8 mouse cellular contexts compared by ENCODE assay signal in genomic region chr10:13018510-13018909, GRCm38 (mm10). TPM values are rescaled to one million over a fixed set of nuclear protein-coding genes. Genes with fewer than 3 reads are reported as not detected.
DNase-seq lines count a peak whose midpoint lies in the region; ATAC-seq and TF ChIP-seq lines count a peak whose summit lies in the region.

No protein-coding gene starts in this region.

- no peak overlapping the region for H3K27ac ChIP-seq in intestine, postnatal 0 days (ENCODE audit: low read depth, low read length)
- H3K27ac ChIP-seq in intestine, embryonic 15.5 days, result no peak overlapping the region
- no peak overlapping the region for H3K27ac ChIP-seq in embryonic facial prominence, embryonic 11.5 days (replicated peaks; ENCODE audit: low read depth, low read length)
- no peak overlapping the region for H3K27ac ChIP-seq in limb, embryonic 13.5 days

- TF ChIP-seq CTCF in intestine, postnatal 0 days (IDR thresholded peaks at IDR 0.05; ENCODE audit: low read depth), result peak; percentile 83

- H3K4me2 ChIP-seq in intestine, postnatal 0 days (replicated peaks; ENCODE audit: low read depth), result no peak overlapping the region
- H3K4me2 ChIP-seq in intestine, embryonic 15.5 days (replicated peaks), result no peak overlapping the region
- H3K4me2 ChIP-seq in embryonic facial prominence, embryonic 11.5 days (ENCODE audit: low read depth, low read length), result no peak overlapping the region
- no peak overlapping the region for H3K4me2 ChIP-seq in limb, embryonic 13.5 days (replicated peaks)

- no peak overlapping the region for H3K4me3 ChIP-seq in intestine, postnatal 0 days (ENCODE audit: low read depth, low read length)
- no peak overlapping the region for H3K4me3 ChIP-seq in intestine, embryonic 15.5 days (replicated peaks)
- no peak overlapping the region for H3K4me3 ChIP-seq in embryonic facial prominence, embryonic 11.5 days (ENCODE audit: low read depth, low read length)
- H3K4me3 ChIP-seq in limb, embryonic 13.5 days, result no peak overlapping the region

- no peaks in the 10 kb centered on the region for H3K4me1 ChIP-seq in intestine, postnatal 0 days (replicated peaks; ENCODE audit: control insufficient read depth, insufficient read depth, low read length)
- H3K4me1 ChIP-seq in intestine, embryonic 15.5 days (replicated peaks), result 0 out of 2 replicates have a peak, but pooled peaks cover 4% of the 10 kb centered on the region
- no peaks in the 10 kb centered on the region for H3K4me1 ChIP-seq in embryonic facial prominence, embryonic 11.5 days (ENCODE audit: control insufficient read depth, insufficient read depth, low read length)
- no peaks in the 10 kb centered on the region for H3K4me1 ChIP-seq in limb, embryonic 13.5 days

- no peak for ATAC-seq in intestine, postnatal 0 days
- ATAC-seq in intestine, embryonic 15.5 days, result no peak
- ATAC-seq in embryonic facial prominence, embryonic 11.5 days (replicated peaks; ENCODE audit: insufficient number of reproducible peaks, low FRiP score, low TSS enrichment, low read depth), result no peak
- ATAC-seq in limb, embryonic 13.5 days (ENCODE audit: low FRiP score, low read depth), result 0 out of 2 replicates have a peak, but pooled peaks have one; percentile 24
- ATAC-seq in erythroid progenitor cell, adult 5-6 weeks (replicated peaks; ENCODE audit: low FRiP score, poor library complexity, severe bottlenecking), result no peak

- WGBS in intestine, postnatal 0 days, result 64% methylated on average over 7 of the region's 7 CpGs
- WGBS in intestine, embryonic 15.5 days, result 65% methylated on average over 7 of the region's 7 CpGs
- WGBS in embryonic facial prominence, embryonic 11.5 days, result 62% methylated on average over 7 of the region's 7 CpGs
- WGBS in limb, embryonic 13.5 days, result 60% methylated on average over 7 of the region's 7 CpGs

- no peak overlapping the region for H3K9ac ChIP-seq in intestine, postnatal 0 days (ENCODE audit: low read depth, low read length)
- H3K9ac ChIP-seq in intestine, embryonic 15.5 days, result no peak overlapping the region
- H3K9ac ChIP-seq in embryonic facial prominence, embryonic 11.5 days (replicated peaks; ENCODE audit: low read length), result no peak overlapping the region
- no peak overlapping the region for H3K9ac ChIP-seq in limb, embryonic 13.5 days

- no peaks in the 10 kb centered on the region for H3K36me3 ChIP-seq in intestine, postnatal 0 days (ENCODE audit: control insufficient read depth, insufficient read depth)
- H3K36me3 ChIP-seq in intestine, embryonic 15.5 days, result no peaks in the 10 kb centered on the region
- no peaks in the 10 kb centered on the region for H3K36me3 ChIP-seq in embryonic facial prominence, embryonic 11.5 days (replicated peaks; ENCODE audit: control insufficient read depth, insufficient read depth, low read depth, low read length)
- H3K36me3 ChIP-seq in limb, embryonic 13.5 days, result no peaks in the 10 kb centered on the region

- no peaks in the 10 kb centered on the region for H3K9me3 ChIP-seq in intestine, postnatal 0 days (ENCODE audit: control insufficient read depth)
- H3K9me3 ChIP-seq in intestine, embryonic 15.5 days, result no peaks in the 10 kb centered on the region
- H3K9me3 ChIP-seq in embryonic facial prominence, embryonic 11.5 days (replicated peaks; ENCODE audit: control insufficient read depth, low read length), result no peaks in the 10 kb centered on the region
- H3K9me3 ChIP-seq in limb, embryonic 13.5 days, result no peaks in the 10 kb centered on the region

- no peaks in the 10 kb centered on the region for H3K27me3 ChIP-seq in intestine, postnatal 0 days (replicated peaks; ENCODE audit: control insufficient read depth, insufficient read depth, low read length)
- no peaks in the 10 kb centered on the region for H3K27me3 ChIP-seq in intestine, embryonic 15.5 days (replicated peaks)
- H3K27me3 ChIP-seq in embryonic facial prominence, embryonic 11.5 days (ENCODE audit: control insufficient read depth, insufficient read depth, low read length), result no peaks in the 10 kb centered on the region
- H3K27me3 ChIP-seq in limb, embryonic 13.5 days, result no peaks in the 10 kb centered on the region

- DNase-seq in urinary bladder, postnatal 14 days (ENCODE audit: low spot score), result peak; percentile 25
- no peak for DNase-seq in urinary bladder, postnatal 10 days (ENCODE audit: low spot score)
- peak; percentile 61 for DNase-seq in embryonic facial prominence, embryonic 11.5 days (ENCODE audit: low spot score)
- peak; percentile 16 for DNase-seq in thymus, postnatal 25 days

RNA-seq across cellular contexts. Expression of gene Sf3b5, which starts 13.4 kb away (rescaled TPM):
- 22.6 and 23.0 TPM in 2 replicates for polyA plus RNA-seq in intestine, postnatal 0 days (2015; fragmentation: Nextera tagmentation; extraction: Ambion mirVana)
- 37.0 and 38.0 TPM in 2 replicates for polyA plus RNA-seq in intestine, embryonic 15.5 days (2015; fragmentation: Nextera tagmentation; extraction: Ambion mirVana)
- 41.5 and 43.1 TPM in 2 replicates for polyA plus RNA-seq in embryonic facial prominence, embryonic 11.5 days (2014; fragmentation: Nextera tagmentation; extraction: Ambion mirVana)
- 36.4 and 37.2 TPM in 2 replicates for polyA plus RNA-seq in limb, embryonic 13.5 days (2015; fragmentation: Nextera tagmentation; extraction: Ambion mirVana)
- total RNA-seq in erythroid progenitor cell, adult 5-6 weeks (2015; ENCODE audit: low replicate concordance), result 4.7 and 6.7 TPM in 2 replicates
- 3.7 and 5.6 TPM in 2 replicates for total RNA-seq in erythroid progenitor cell, adult 5-6 weeks (2017; ENCODE audit: low replicate concordance)

RNA-seq across cellular contexts. Expression of gene Plagl1, which starts 41.8 kb away (rescaled TPM):
- polyA plus RNA-seq in intestine, postnatal 0 days (2015; fragmentation: Nextera tagmentation; extraction: Ambion mirVana), result 67.6 and 71.6 TPM in 2 replicates
- polyA plus RNA-seq in intestine, embryonic 15.5 days (2015; fragmentation: Nextera tagmentation; extraction: Ambion mirVana), result 138 and 157 TPM in 2 replicates
- 136 and 141 TPM in 2 replicates for polyA plus RNA-seq in embryonic facial prominence, embryonic 11.5 days (2014; fragmentation: Nextera tagmentation; extraction: Ambion mirVana)
- polyA plus RNA-seq in limb, embryonic 13.5 days (2015; fragmentation: Nextera tagmentation; extraction: Ambion mirVana), result 169 and 180 TPM in 2 replicates
- not detected in 2 replicates for total RNA-seq in erythroid progenitor cell, adult 5-6 weeks (2015; ENCODE audit: low replicate concordance)
- not detected in 2 replicates for total RNA-seq in erythroid progenitor cell, adult 5-6 weeks (2017; ENCODE audit: low replicate concordance)

RNA-seq across cellular contexts. Expression of gene Stx11, which starts 54.4 kb away (rescaled TPM):
- polyA plus RNA-seq in intestine, postnatal 0 days (2015; fragmentation: Nextera tagmentation; extraction: Ambion mirVana), result 0.67 and 1.0 TPM in 2 replicates
- 1.6 and 1.8 TPM in 2 replicates for polyA plus RNA-seq in intestine, embryonic 15.5 days (2015; fragmentation: Nextera tagmentation; extraction: Ambion mirVana)
- 1.9 and 2.3 TPM in 2 replicates for polyA plus RNA-seq in embryonic facial prominence, embryonic 11.5 days (2014; fragmentation: Nextera tagmentation; extraction: Ambion mirVana)
- polyA plus RNA-seq in limb, embryonic 13.5 days (2015; fragmentation: Nextera tagmentation; extraction: Ambion mirVana), result 2.2 and 3.5 TPM in 2 replicates
- 5.9 and 11.5 TPM in 2 replicates for total RNA-seq in erythroid progenitor cell, adult 5-6 weeks (2015; ENCODE audit: low replicate concordance)
- total RNA-seq in erythroid progenitor cell, adult 5-6 weeks (2017; ENCODE audit: low replicate concordance), result 6.9 and 10.2 TPM in 2 replicates
